Comparison of ENCODE assay signal across 8 mouse cellular contexts in genomic region chr8:122550995-122551264, GRCm38 (mm10). TPM values are rescaled to one million over a fixed set of nuclear protein-coding genes. Genes with fewer than 3 reads are reported as not detected.
DNase-seq lines count a peak whose midpoint lies in the region; ATAC-seq and TF ChIP-seq lines count a peak whose summit lies in the region.

No protein-coding gene starts in this region.

- no peaks in the 10 kb centered on the region for H3K4me1 ChIP-seq in liver, adult 2 months (ENCODE audit: control insufficient read depth, insufficient read depth, low read length)
- peaks cover 34% of the 10 kb centered on the region for H3K4me1 ChIP-seq in embryonic facial prominence, embryonic 14.5 days (ENCODE audit: control insufficient read depth, insufficient read depth, low read length)
- peaks cover 36% of the 10 kb centered on the region for H3K4me1 ChIP-seq in intestine, embryonic 16.5 days (ENCODE audit: control insufficient read depth, insufficient read depth, low read length)
- H3K4me1 ChIP-seq in neural tube, embryonic 12.5 days, result peaks cover 23% of the 10 kb centered on the region; the same call in 1 of the 2 replicates

- H3K36me3 ChIP-seq in liver, adult 2 months (ENCODE audit: control insufficient read depth, insufficient read depth, low read length), result no peaks in the 10 kb centered on the region
- H3K36me3 ChIP-seq in embryonic facial prominence, embryonic 14.5 days (ENCODE audit: control insufficient read depth, insufficient read depth, low read length), result no peaks in the 10 kb centered on the region
- H3K36me3 ChIP-seq in intestine, embryonic 16.5 days (ENCODE audit: control insufficient read depth, insufficient read depth, low read length), result no peaks in the 10 kb centered on the region
- no peaks in the 10 kb centered on the region for H3K36me3 ChIP-seq in neural tube, embryonic 12.5 days

- H3K27ac ChIP-seq in liver, adult 2 months (replicated peaks; ENCODE audit: insufficient read depth, low read depth, low read length), result no peak overlapping the region
- peak overlapping the region; percentile 91 for H3K27ac ChIP-seq in embryonic facial prominence, embryonic 14.5 days (replicated peaks; ENCODE audit: low read depth, low read length)
- H3K27ac ChIP-seq in intestine, embryonic 16.5 days (ENCODE audit: low read length), result peak overlapping the region; percentile 89
- no peak overlapping the region for H3K27ac ChIP-seq in neural tube, embryonic 12.5 days

- peak overlapping the region; percentile 78 for H3K9ac ChIP-seq in liver, adult 2 months (ENCODE audit: low read depth, low read length)
- H3K9ac ChIP-seq in embryonic facial prominence, embryonic 14.5 days (ENCODE audit: low read depth, low read length), result peak overlapping the region; percentile 94
- H3K9ac ChIP-seq in intestine, embryonic 16.5 days (ENCODE audit: low read depth, low read length), result peak overlapping the region; percentile 85
- peak overlapping the region; percentile 68 for H3K9ac ChIP-seq in neural tube, embryonic 12.5 days

- no peak; the same call in 1 of the 2 replicates for ATAC-seq in embryonic facial prominence, embryonic 14.5 days (ENCODE audit: low read depth)
- peak; percentile 44 for ATAC-seq in intestine, embryonic 16.5 days
- ATAC-seq in neural tube, embryonic 12.5 days (ENCODE audit: low FRiP score, low read depth), result no peak

- no peaks in the 10 kb centered on the region for H3K9me3 ChIP-seq in embryonic facial prominence, embryonic 14.5 days (ENCODE audit: control insufficient read depth, low read length)
- no peaks in the 10 kb centered on the region for H3K9me3 ChIP-seq in intestine, embryonic 16.5 days (ENCODE audit: control insufficient read depth, low read length)
- H3K9me3 ChIP-seq in neural tube, embryonic 12.5 days, result no peaks in the 10 kb centered on the region

- no peak for DNase-seq in liver, adult 2 months (ENCODE audit: extremely low read depth, low read depth, low spot score)
- no peak for DNase-seq in liver
- DNase-seq in embryonic facial prominence, embryonic 14.5 days (ENCODE audit: low spot score), result no peak
- no peak for DNase-seq in right cerebral cortex, adult 2 months (ENCODE audit: low spot score in 2 of 2)
- no peak for DNase-seq in left cerebral cortex, adult 9 months (ENCODE audit: low spot score in 2 of 2)
- DNase-seq in layer of hippocampus, adult 8-10 months (ENCODE audit: low spot score in 2 of 2), result no peak

- 1% methylated on average over 43 of the region's 43 CpGs for WGBS in liver, adult 2 months
- no CpG with 5 or more reads among the region's 43 CpGs for WGBS in embryonic facial prominence, embryonic 14.5 days
- 0% methylated on average over 38 of the region's 43 CpGs for WGBS in intestine, embryonic 16.5 days
- WGBS in neural tube, embryonic 12.5 days, result under 1% methylated on average over 43 of the region's 43 CpGs

- H3K79me2 ChIP-seq in liver, adult 2 months (ENCODE audit: control insufficient read depth, insufficient read depth, low read length), result no peaks in the 10 kb centered on the region; the same call in 1 of the 2 replicates

- no peak for TF ChIP-seq POLR2A in liver, adult 2 months (IDR thresholded peaks at IDR 0.05; ENCODE audit: extremely low read depth, insufficient read depth, low read length)

- H3K4me2 ChIP-seq in embryonic facial prominence, embryonic 14.5 days (ENCODE audit: low read depth, low read length), result peak overlapping the region; percentile 77
- peak overlapping the region; percentile 83 for H3K4me2 ChIP-seq in intestine, embryonic 16.5 days (ENCODE audit: low read depth, low read length)
- peak overlapping the region; percentile 90 for H3K4me2 ChIP-seq in neural tube, embryonic 12.5 days (replicated peaks)

- TF ChIP-seq CTCF in liver, adult 2 months (IDR thresholded peaks at IDR 0.05; ENCODE audit: low read depth, low read length), result no peak

- H3K4me3 ChIP-seq in liver, adult 2 months (ENCODE audit: insufficient read depth, low read depth, low read length), result peak overlapping the region; percentile 60
- peak overlapping the region; percentile 78 for H3K4me3 ChIP-seq in embryonic facial prominence, embryonic 14.5 days (ENCODE audit: low read depth, low read length)
- peak overlapping the region; percentile 71 for H3K4me3 ChIP-seq in intestine, embryonic 16.5 days (ENCODE audit: low read length)
- H3K4me3 ChIP-seq in neural tube, embryonic 12.5 days, result peak overlapping the region; percentile 52

- no peaks in the 10 kb centered on the region for H3K27me3 ChIP-seq in liver, adult 2 months (ENCODE audit: control insufficient read depth, insufficient read depth, low read length)
- H3K27me3 ChIP-seq in embryonic facial prominence, embryonic 14.5 days (replicated peaks; ENCODE audit: control insufficient read depth, insufficient read depth, low read length), result no peaks in the 10 kb centered on the region
- H3K27me3 ChIP-seq in intestine, embryonic 16.5 days (replicated peaks; ENCODE audit: control insufficient read depth, insufficient read depth, low read length), result no peaks in the 10 kb centered on the region
- peaks cover 33% of the 10 kb centered on the region for H3K27me3 ChIP-seq in neural tube, embryonic 12.5 days (replicated peaks)

RNA-seq across cellular contexts. Expression of gene Piezo1, which starts 0.2 kb away (rescaled TPM):
- 2.2 and 4.6 TPM in 2 replicates for total RNA-seq in liver, adult 2 months (2014; rRNA removed)
- polyA plus RNA-seq in liver, adult 2 months (2012; rRNA removed), result 8.0 and 11.1 TPM in 2 replicates
- 18.7 and 22.7 TPM in 2 replicates for polyA plus RNA-seq in embryonic facial prominence, embryonic 14.5 days (2014; fragmentation: Nextera tagmentation; extraction: Ambion mirVana)
- polyA plus RNA-seq in intestine, embryonic 16.5 days (2015; fragmentation: Nextera tagmentation; extraction: Ambion mirVana), result 9.8 and 11.3 TPM in 2 replicates
- 6.4 and 6.5 TPM in 2 replicates for polyA plus RNA-seq in neural tube, embryonic 12.5 days (2016; fragmentation: Nextera tagmentation; extraction: Ambion mirVana)
- total RNA-seq in layer of hippocampus, adult 8-10 months (2022), result 1 to 10 TPM; 4.6 to 7.0 (median 4.9) TPM

RNA-seq across cellular contexts. Expression of gene Cdt1, which starts 16.9 kb away (rescaled TPM):
- total RNA-seq in liver, adult 2 months (2014; rRNA removed), result 1.0 and 3.0 TPM in 2 replicates
- 2.5 and 2.9 TPM in 2 replicates for polyA plus RNA-seq in liver, adult 2 months (2012; rRNA removed)
- polyA plus RNA-seq in embryonic facial prominence, embryonic 14.5 days (2014; fragmentation: Nextera tagmentation; extraction: Ambion mirVana), result 32.9 and 33.7 TPM in 2 replicates
- polyA plus RNA-seq in intestine, embryonic 16.5 days (2015; fragmentation: Nextera tagmentation; extraction: Ambion mirVana), result 36.2 and 40.0 TPM in 2 replicates
- 22.8 and 25.9 TPM in 2 replicates for polyA plus RNA-seq in neural tube, embryonic 12.5 days (2016; fragmentation: Nextera tagmentation; extraction: Ambion mirVana)
- total RNA-seq in layer of hippocampus, adult 8-10 months (2022), result 1 to 10 TPM; 1.4 to 2.4 (median 1.7) TPM

RNA-seq across cellular contexts. Expression of gene Aprt, which starts 25.8 kb away (rescaled TPM):
- total RNA-seq in liver, adult 2 months (2014; rRNA removed), result 59.8 and 68.3 TPM in 2 replicates
- polyA plus RNA-seq in liver, adult 2 months (2012; rRNA removed), result 80.5 and 105 TPM in 2 replicates
- 291 and 314 TPM in 2 replicates for polyA plus RNA-seq in embryonic facial prominence, embryonic 14.5 days (2014; fragmentation: Nextera tagmentation; extraction: Ambion mirVana)
- 736 and 778 TPM in 2 replicates for polyA plus RNA-seq in intestine, embryonic 16.5 days (2015; fragmentation: Nextera tagmentation; extraction: Ambion mirVana)
- 182 and 194 TPM in 2 replicates for polyA plus RNA-seq in neural tube, embryonic 12.5 days (2016; fragmentation: Nextera tagmentation; extraction: Ambion mirVana)
- total RNA-seq in layer of hippocampus, adult 8-10 months (2022), result 10 to 100 TPM; 56.8 to 69.3 (median 60.2) TPM

Comparison
In these comparisons a context has a peak if more than half of its experiments do, and no peak if none do; other contexts are left out.
1. H3K27ac ChIP-seq: peak in embryonic facial prominence, embryonic 14.5 days (single experiment) and intestine, embryonic 16.5 days (single experiment); none in liver, adult 2 months (single experiment) and neural tube, embryonic 12.5 days (single experiment).
2. Peak in every context shown above with its lines, with median percentiles within 50 percentile points of each other: H3K4me3 ChIP-seq, H3K9ac ChIP-seq and H3K4me2 ChIP-seq.